Mouse (Mus musculus) midbrain, embryonic 14.5 days (tissue): Measurements from ENCODE around the gene Gsdma. TPM values are rescaled to one million over a fixed set of nuclear protein-coding genes. Genes with fewer than 3 reads are reported as not detected.
A peak's percentile ranks its signal among the peaks of the same experiment; 100 is the strongest.
"Not testable (repeated sequence)": the region's sequence is repeated elsewhere in the genome, so short reads cannot be mapped to it uniquely, and the experiment has no call there.

Experiments
- ATAC-seq: fragments of 200-750 bp; cut with Nextera tagmentation; 2 replicates; pipeline ENCODE4 v1.8.0; 2017; ENCODE audit warnings: moderate number of reproducible peaks, moderate library complexity; ENCODE audit not compliant: low FRiP score, low TSS enrichment
- DNase-seq: peaks from one replicate; pipeline ENCODE4 v3.0.0-alpha.2; 2015
- H3K27ac ChIP-seq: fragments of 300-500 bp; sonication (generic); replicated peaks from 2 replicates; pipeline ENCODE4 v1.5.1; 2014; ENCODE audit warnings: mild to moderate bottlenecking, low read depth, low read length, moderate library complexity
- H3K27me3 ChIP-seq: fragments of 300-500 bp; sonication (generic); 2 replicates; pipeline ENCODE4 v1.6.1; 2014; ENCODE audit warnings: low read length, control low read depth, mixed read lengths; ENCODE audit not compliant: control insufficient read depth, insufficient read depth
- H3K36me3 ChIP-seq: fragments of 300-500 bp; sonication (generic); 2 replicates; pipeline ENCODE4 v1.6.1; 2014; ENCODE audit warnings: low read length, control low read depth; ENCODE audit not compliant: control insufficient read depth, insufficient read depth
- H3K4me1 ChIP-seq: fragments of 300-500 bp; sonication (generic); 2 replicates; pipeline ENCODE4 v1.6.1; 2014; ENCODE audit warnings: mild to moderate bottlenecking, antibody characterized with exemption, low read length, control low read depth; ENCODE audit not compliant: control insufficient read depth, insufficient read depth
- H3K4me2 ChIP-seq: fragments of 300-500 bp; sonication (generic); 2 replicates; pipeline ENCODE4 v1.6.1; 2014; ENCODE audit warnings: mild to moderate bottlenecking, low read length, moderate library complexity
- H3K4me3 ChIP-seq: fragments of 300-500 bp; sonication (generic); replicated peaks from 2 replicates; pipeline ENCODE4 v1.5.1; 2014; ENCODE audit warnings: low read depth, low read length
- H3K9ac ChIP-seq: fragments of 300-500 bp; sonication (generic); replicated peaks from 2 replicates; pipeline ENCODE4 v1.6.1; 2014; ENCODE audit warnings: mild to moderate bottlenecking, low read length, moderate library complexity
- H3K9me3 ChIP-seq: fragments of 300-500 bp; sonication (generic); 2 replicates; pipeline ENCODE4 v1.6.1; 2016; ENCODE audit warnings: low read length, control low read depth, mixed read lengths; ENCODE audit not compliant: control insufficient read depth
- WGBS: fragments of 180-500 bp; shearing (Covaris S2); extraction: QIAGEN DNeasy Blood & Tissue Kit; methylation state at CpG from one replicate; pipeline ENCODE4 v1.1.7; 2014; 5-methylcytosine and 5-hydroxymethylcytosine counted together
- polyA plus RNA-seq: library from polyadenylated mRNA; unstranded; fragments of >200 nt; fragmentation: Nextera tagmentation; extraction: Ambion mirVana; gene quantifications from 2 replicates; pipeline ENCODE4 v1.2.1, GENCODE M21; 2014

Gsdma gene
- polyA plus RNA-seq, 1 experiment from 2014 or later, result not detected

DNA sequence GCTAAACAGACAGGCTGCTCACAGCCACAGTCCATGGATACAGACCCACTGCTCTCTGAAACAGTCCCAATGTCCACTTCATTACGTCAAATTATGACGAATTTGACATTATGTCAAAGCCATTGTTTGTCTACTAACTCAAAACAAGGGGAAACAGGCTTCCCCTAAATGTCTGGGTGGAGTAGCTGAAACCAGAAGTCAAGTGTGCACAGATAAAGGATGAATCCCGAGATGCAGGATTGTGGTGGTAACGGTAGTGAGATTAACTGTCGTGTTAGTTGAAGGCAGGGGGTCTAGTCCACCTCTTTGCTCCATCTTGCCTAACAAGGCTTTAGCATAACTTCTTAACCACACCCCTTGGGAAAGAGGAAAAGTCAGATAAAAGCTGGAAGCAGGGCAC is 8.3 kb downstream of the Gsdma start:
- Histone ChIP-seq H3K27me3 (no peaks in the 10 kb centered on the region), H3K4me2 (no peak overlapping the region), H3K4me1 (no peaks in the 10 kb centered on the region), H3K9ac (no peak overlapping the region), H3K4me3 (no peak overlapping the region), H3K36me3 (no peaks in the 10 kb centered on the region), H3K27ac (no peak overlapping the region), H3K9me3 (no peaks in the 10 kb centered on the region)
- DNase-seq, result no peak
- 88% methylated on average over 5 of the region's 5 CpGs for WGBS
- no peak for ATAC-seq

DNA sequence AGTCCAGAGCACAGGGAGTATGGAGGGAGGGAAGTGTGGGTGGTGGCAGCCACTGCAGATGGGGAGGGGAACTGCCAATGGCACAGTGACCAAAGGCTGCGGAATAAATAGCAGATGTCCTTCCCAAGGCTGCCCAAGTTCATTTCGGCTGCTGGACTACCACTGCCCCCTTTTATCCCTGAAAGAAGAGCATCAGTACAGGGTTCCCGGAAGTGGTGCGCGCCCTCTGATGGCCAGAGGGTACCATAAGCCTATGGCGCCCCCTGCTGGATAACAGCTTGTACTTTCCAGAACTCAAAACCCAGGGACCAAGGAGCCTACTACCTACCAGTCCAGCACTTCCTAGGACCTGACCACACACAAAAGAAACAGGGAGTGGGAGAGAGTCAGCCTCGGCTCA is 9.0 kb downstream of the Gsdma start:
- H3K36me3 ChIP-seq, H3K4me3 ChIP-seq, H3K27ac ChIP-seq, H3K4me1 ChIP-seq, H3K9me3 ChIP-seq, H3K4me2 ChIP-seq, H3K27me3 ChIP-seq, ATAC-seq, H3K9ac ChIP-seq: not testable (repeated sequence)
- DNase-seq, result peak; percentile 68
- WGBS, result 6% methylated on average over 6 of the region's 7 CpGs

DNA sequence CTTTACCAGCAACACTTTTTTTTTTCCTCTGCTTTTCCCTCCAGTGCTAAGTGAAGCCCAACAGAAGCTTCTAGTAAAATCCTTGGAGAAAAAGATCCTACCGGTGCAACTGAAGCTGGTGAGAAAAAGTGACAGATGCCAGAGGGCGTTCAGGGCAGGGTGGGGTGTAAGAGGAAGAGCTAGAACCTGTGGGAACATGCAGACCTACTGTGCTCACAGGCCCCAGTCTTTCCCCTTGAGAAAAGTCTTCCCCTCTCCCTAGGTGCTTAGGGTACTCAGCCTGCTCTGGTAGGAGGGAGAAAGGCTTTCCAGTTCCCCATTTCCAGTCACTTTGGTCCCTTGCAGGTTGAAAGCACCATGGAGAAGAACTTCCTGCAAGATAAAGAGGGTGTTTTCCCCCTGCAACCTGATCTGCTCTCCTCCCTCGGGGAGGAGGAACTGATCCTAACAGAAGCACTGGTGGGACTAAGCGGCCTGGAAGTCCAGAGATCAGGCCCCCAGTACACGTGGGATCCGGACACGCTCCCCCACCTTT is 11.7 kb downstream of the Gsdma start:
- Histone ChIP-seq H3K9ac (no peak overlapping the region), H3K4me2 (no peak overlapping the region), H3K9me3 (no peaks in the 10 kb centered on the region), H3K27me3 (no peaks in the 10 kb centered on the region), H3K27ac (no peak overlapping the region), H3K4me3 (no peak overlapping the region), H3K4me1 (no peaks in the 10 kb centered on the region), H3K36me3 (no peaks in the 10 kb centered on the region)
- ATAC-seq (no peak), DNase-seq (no peak)
- WGBS, result 47% methylated on average over 7 of the region's 7 CpGs

DNA sequence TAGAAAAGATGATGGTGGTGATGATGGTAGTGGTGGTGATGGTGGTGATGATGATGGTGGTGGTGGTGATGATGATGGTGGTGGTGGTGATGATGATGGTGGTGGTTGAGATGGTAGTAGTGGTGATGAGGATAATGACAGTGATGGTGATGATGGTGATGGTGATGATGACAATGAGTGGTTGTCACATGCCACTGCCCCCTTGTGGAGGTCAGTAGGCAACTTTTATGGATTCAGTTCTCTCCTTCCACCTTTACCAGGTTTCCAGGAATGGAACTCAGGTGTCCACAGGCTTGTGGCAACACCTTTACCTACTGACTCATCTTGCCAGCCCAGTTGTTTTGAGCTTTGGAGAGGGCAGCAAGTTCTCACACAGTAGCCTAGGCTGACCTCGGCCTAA is 15.9 kb downstream of the Gsdma start:
- no peak overlapping the region for H3K4me2 ChIP-seq
- 0 out of 2 replicates have a peak, but pooled peaks cover under 1% of the 10 kb centered on the region for H3K36me3 ChIP-seq
- ATAC-seq (no peak), DNase-seq (no peak)
- H3K27me3 ChIP-seq, result no peaks in the 10 kb centered on the region
- 100% methylated on average over 1 of the region's 1 CpGs for WGBS
- H3K4me3 ChIP-seq, result no peak overlapping the region
- H3K9me3 ChIP-seq, result no peaks in the 10 kb centered on the region
- no peak overlapping the region for H3K27ac ChIP-seq
- H3K9ac ChIP-seq, result no peak overlapping the region
- H3K4me1 ChIP-seq, result peaks cover 7% of the 10 kb centered on the region

DNA sequence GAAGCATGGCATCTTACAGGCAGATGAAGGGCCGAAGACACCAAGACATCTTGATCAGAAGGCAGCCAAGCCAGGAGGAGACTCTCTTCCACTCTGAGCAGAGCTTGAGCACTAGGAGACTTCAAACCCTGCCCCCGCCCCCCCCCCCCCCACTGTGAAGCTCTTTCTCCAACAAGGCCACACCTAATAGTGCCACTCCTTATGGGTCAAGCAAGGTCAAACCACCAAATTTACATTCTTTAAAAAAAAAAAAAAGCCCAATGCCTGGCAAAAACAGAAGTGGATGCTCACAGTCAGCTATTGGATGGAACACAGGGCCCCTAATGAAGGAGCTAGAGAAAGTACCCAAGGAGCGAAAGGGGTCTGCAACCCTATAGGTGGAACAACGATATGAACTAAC is 16.4 kb downstream of the Gsdma start:
- not testable (repeated sequence) for H3K27me3 ChIP-seq, H3K4me1 ChIP-seq, H3K9ac ChIP-seq, ATAC-seq, H3K36me3 ChIP-seq, H3K4me3 ChIP-seq, H3K27ac ChIP-seq, DNase-seq, H3K9me3 ChIP-seq, H3K4me2 ChIP-seq
- 82% methylated on average over 4 of the region's 4 CpGs for WGBS

DNA sequence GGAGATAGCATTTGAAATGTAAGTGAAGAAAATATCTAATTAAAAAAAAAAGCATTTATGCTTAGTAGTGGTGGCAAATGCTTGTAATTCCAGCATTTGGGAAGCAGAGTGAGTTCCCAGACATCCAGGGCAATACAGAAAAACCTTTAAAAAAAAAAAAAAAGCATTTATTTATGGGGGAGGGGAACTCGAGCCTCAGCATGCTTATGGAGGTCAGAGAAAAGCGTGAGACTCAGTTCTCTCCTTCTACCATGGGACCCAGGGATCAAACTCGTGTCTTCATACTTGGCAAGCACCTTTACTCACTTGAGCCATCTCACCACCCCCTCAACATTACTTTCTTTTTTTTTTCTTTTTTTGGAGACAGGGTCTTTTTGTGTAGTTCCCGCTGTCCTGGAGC is 17.0 kb downstream of the Gsdma start:
- H3K9ac ChIP-seq, result no peak overlapping the region
- no peaks in the 10 kb centered on the region for H3K9me3 ChIP-seq
- WGBS, result 75% methylated on average over 4 of the region's 4 CpGs
- H3K27ac ChIP-seq, result no peak overlapping the region
- ATAC-seq, result no peak
- H3K27me3 ChIP-seq, result no peaks in the 10 kb centered on the region
- no peak overlapping the region; the same call in 1 of the 2 replicates for H3K4me2 ChIP-seq
- no peak for DNase-seq
- peaks cover 7% of the 10 kb centered on the region for H3K4me1 ChIP-seq
- H3K4me3 ChIP-seq, result no peak overlapping the region
- H3K36me3 ChIP-seq, result peaks cover 11% of the 10 kb centered on the region

DNA sequence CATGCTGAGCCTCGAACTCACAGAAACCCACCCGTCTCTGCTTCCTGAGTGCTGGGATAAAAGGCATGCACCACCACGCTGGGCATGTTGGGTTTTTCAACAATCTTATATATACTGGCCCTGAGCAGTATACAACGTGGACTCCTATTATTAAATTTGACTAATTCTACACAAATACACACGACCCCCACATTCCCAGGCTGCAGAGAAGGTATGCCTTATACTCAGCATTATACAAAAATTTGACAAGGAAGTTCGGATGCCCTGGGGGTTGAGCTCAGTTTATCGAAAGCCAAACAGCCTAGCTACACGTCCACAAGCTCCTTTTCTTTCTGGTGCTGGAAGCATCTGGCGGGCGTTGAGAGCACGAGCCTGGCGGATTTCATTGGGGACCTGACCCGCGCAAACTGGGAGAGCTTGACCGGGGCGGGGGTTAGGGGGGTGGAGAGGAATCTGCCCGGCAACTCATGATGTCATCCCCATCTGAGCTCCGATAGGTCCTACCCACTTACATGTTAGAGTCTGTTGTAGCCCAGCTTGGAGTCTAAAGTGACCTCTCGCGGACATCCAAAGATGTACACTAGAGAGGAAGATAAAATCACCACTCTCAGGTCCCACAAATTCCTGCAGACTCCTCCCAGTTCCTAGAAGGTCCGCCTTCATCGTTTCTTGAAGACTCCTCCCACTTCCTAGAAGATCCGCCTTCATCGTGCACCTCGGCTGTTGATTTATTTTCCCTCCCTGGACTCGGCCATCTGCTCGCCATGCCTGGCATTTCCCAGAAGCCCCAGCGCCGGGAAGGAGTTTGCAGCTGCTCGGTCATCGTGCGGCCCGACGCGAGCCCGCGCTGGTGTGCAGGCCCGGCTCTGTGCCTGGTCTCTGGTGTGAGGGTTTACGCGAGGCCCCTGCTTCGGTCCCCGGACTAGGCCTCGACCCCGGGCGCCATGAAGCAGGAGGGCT is 17.9 kb downstream of the Gsdma start, which contains the start of gene Psmd3:
Gene Psmd3, plus strand, starts transcription at position 769 of the 960 bp plus-strand sequence.
- ATAC-seq (peak; percentile 95), DNase-seq (peak; percentile 97)
- Histone ChIP-seq H3K4me1 (peaks cover 7% of the 10 kb centered on the region), H3K9me3 (no peaks in the 10 kb centered on the region), H3K4me3 (peak within 1 kb of the TSS; percentile 99), H3K27me3 (no peaks in the 10 kb centered on the region), H3K4me2 (peak within 1 kb of the TSS; percentile 90), H3K9ac (peak within 1 kb of the TSS; percentile 99), H3K36me3 (peaks cover 20% of the 10 kb centered on the region), H3K27ac (peak within 1 kb of the TSS; percentile 76)
- 6% methylated on average over 45 of the region's 45 CpGs for WGBS

DNA sequence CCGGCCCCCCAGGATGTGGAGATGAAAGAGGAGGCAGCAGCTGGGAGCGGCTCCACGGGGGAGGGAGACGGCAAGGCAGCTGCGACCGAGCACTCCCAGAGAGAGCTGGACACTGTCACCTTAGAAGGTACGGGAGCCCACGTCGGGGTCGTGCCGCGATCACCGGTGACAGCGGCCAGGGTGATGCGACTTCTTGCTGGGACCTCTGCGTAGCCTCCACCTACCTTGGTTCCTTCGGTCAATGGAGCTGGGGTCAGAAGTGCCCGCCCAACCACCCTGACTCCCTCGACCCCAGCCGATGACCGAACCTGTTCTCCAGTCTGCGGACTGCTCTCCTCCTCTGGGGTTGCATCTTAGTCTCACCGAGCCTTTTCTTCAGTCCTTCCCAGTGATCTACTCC is 18.7 kb downstream of the Gsdma start:
- ATAC-seq (peak; percentile 29; the same call in 1 of the 2 replicates), DNase-seq (no peak)
- Histone ChIP-seq H3K27ac (peak overlapping the region; percentile 76), H3K4me1 (peaks cover 7% of the 10 kb centered on the region), H3K36me3 (peaks cover 27% of the 10 kb centered on the region), H3K27me3 (no peaks in the 10 kb centered on the region), H3K9ac (peak overlapping the region; percentile 99), H3K4me2 (peak overlapping the region; percentile 90), H3K9me3 (no peaks in the 10 kb centered on the region), H3K4me3 (peak overlapping the region; percentile 99)
- under 1% methylated on average over 23 of the region's 23 CpGs for WGBS
